Mouse (Mus musculus) CD4-positive helper T cell, adult 2 months (primary cell): ENCODE data around the gene Kcnh6.
A peak's percentile ranks its signal among the peaks of the same experiment; 100 is the strongest.
"Not testable (repeated sequence)": the region's sequence is repeated elsewhere in the genome, so short reads cannot be mapped to it uniquely, and the experiment has no call there.

Experiments used
- DNase-seq: peaks from one replicate; pipeline ENCODE4 v3.0.0-alpha.2; 2012; ENCODE audit warnings: low read depth, missing footprints, low spot score

The Kcnh6 gene

DNA sequence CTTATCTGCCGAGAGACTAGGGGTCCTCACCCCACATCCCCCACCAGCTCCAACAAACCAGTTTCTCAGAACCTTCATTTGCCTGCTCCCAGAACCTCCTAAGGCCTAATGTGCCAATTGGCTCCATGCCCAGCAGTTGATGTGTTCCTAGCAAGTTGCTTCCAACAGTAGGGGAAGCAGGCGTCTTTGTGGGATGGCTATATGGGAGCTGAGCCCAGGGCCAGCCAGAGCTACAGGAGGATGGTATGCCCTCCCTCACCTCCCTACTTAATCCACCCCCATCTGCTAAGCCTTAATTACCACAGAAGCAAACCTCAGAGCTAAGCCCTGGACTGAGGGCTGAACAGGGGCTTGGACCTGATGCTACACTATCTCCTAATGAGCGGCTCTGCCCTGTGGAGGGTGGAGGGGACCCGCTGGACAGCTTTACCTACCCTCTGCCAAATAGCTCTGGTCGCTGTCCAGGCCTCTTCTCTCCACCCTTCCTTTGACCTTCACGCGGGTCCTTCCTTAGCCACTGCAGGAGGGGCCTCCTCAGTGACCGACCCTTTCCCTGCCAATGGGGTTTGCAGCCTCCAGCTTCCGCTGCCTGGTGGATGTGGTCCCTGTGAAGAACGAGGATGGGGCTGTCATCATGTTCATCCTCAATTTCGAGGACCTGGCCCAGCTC, 5.8 kb downstream of the Kcnh6 start:
- DNase-seq: no peak

DNA sequence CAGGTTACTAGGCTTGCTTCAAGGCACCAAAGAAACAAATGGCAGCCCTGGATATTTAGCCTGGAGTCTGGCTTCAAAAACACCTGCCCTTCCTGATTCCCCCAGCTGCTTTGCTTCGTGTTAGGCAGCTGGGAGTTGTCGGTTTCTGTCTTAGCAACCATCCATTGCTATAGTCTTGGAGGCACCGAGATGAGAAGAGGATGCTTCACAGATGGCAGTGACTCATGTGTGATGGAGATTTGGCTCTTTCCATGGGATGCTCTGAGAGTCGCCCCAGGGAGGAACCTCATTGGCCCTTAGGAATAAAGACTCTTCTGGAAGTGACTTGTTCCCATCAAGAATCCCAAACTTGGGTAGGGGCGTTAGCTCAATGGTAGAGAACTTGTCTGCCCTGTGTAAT, 8.5 kb downstream of the Kcnh6 start:
- DNase-seq: no peak

DNA sequence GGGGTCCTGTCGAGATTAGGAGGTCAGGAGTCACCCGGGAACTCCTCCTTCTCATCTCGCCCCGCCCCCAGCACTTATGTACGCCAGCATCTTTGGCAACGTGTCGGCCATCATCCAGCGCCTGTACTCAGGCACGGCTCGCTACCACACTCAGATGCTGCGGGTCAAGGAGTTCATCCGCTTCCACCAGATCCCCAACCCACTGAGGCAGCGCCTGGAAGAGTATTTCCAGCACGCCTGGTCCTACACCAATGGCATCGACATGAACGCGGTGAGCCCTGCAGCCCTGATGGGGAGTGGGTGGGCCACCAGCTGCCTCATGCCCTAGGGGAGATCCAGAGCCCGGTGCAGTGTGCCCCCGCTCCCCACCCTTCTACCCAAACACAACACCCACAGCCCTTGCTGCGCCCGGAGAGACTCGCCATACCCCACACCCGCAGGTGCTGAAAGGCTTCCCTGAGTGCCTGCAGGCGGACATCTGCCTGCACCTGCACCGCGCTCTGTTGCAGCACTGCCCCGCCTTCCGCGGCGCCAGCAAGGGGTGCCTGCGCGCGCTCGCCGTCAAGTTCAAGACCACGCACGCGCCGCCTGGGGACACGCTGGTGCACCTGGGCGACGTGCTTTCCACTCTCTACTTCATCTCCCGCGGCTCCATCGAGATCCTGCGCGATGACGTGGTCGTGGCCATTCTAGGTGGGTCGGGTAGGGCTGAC, 12.3 kb downstream of the Kcnh6 start:
- peak; percentile 39 for DNase-seq

DNA sequence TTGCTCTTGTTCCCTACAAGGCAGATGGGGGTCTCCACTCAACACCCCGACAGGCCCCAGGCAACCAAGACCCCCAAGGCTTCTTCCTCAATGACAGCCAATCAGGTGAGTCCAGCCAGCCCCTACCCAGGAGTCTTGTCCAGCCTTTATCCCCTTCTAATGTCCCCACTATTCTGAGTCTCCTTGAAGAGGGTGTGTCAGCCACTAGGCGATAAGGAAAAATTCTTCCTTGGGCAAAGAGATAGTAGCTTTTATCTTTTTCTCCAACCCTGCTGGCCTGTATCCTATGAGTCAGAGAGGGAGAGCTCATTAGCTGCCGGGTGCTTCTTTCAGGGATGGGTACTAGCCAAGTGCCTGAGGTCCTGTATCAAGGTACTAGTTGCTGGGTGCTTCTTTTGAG, 17.9 kb downstream of the Kcnh6 start:
- no peak for DNase-seq

DNA sequence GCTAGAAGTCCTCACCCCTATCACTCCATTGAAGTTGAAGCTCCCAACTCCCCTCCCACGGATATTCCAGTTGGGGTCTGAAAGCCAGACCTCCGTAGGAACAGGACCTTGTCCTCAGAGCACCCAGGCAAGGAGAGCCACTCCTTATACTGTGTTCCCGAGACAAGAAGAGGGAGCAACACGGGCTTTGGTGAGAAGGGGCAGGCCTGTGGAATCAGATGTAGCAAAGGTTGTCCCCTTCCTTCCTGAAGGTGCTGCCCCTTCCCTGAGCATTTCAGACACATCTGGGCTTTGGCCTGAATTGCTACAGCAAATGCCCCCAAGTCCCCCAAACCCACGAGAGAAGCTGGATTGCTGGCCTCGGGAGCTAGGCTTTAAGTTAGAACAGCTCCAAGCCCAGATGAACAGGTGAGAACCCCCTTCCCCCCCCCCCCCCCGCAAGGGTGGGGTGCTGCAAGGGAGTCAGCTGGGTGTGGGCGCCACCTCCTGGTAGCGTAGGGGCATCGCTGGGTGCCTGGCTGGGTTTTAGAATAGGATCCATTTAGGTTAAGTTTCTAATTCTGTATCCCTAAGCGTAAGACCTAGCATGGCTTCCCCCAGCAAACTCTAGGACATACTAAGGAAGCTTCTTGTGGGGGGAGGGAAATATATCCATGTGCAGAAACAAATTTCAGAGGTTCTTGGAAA, 18.7 kb downstream of the Kcnh6 start:
- peak; percentile 84 for DNase-seq

DNA sequence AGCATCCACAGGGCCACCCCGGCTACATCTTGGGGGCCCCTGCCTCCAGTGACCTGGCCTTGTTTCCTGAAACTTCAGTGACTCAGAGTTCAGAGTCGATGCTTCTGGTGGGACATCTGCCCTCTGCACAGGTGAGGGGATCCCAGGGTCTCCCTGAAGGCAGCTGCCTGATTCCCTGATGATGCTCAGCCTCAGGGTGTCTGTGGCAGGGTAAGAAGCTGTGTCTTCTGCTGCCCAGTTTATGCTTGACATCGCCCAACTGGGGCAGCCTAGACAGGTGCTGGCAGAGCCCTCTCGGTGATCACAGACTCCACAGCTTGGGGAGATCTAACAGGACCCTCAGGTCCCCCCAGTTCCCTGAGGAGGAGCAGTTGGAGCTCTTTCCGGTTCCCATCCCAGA, 19.7 kb downstream of the Kcnh6 start:
- DNase-seq: no peak

DNA sequence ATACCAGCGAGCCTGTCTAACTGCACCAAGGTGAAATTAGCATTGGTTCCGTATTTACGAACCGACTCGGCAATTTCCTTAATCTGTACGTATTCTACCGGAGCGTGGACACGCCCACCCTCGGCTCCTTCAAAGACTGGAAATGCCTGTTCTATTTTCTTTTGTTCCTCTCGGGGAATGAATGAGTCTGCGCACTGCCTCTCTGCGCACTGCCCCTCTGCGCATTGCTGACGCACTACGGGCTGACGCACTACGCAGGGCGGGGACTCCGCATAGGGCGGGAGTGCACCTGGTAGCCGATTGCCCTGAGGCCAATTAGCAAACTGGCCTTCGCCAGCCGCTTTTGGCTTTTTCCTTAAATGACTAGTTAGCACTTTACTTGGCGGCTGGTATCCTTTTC, 24.1 kb downstream of the Kcnh6 start:
- DNase-seq: not testable (repeated sequence)

DNA sequence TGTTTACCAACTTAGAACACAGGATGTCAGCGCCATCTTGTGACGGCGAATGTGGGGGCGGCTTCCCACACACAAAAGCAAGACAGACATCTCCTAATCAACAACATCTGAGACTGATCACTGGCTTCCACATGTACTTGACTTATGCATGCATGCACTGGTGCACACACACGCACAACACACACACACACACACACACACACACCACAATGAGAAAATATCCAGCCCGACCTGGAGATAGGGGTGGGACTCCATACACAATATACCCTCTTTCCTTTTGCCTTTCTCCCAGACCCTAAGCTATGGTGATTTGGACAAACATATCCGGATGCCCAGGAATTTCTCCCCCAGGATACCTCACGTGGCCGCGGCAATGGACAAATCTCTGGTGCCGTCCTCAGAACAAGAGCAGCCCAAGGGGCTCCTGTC, 25.6 kb downstream of the Kcnh6 start:
- peak; percentile 92 for DNase-seq

DNA sequence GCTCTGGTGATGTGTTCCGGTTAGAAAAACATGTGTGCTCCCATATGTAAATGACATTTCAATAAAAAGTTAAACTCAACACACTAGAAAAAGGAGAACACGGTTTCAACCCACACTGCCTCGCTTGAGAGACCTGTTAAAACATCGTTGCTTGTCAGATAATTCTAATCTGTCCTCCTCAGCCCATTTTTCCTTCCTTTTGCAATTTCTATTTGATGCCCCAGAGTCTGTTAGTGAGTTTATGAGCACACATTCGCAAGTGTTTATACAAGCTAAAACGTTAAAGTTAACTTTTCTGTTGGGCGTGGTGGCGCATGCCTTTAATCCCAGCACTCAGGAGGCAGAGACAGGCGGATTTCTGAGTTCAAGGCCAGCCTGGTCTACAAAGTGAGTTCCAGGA, 27.1 kb downstream of the Kcnh6 start:
- DNase-seq: no peak

DNA sequence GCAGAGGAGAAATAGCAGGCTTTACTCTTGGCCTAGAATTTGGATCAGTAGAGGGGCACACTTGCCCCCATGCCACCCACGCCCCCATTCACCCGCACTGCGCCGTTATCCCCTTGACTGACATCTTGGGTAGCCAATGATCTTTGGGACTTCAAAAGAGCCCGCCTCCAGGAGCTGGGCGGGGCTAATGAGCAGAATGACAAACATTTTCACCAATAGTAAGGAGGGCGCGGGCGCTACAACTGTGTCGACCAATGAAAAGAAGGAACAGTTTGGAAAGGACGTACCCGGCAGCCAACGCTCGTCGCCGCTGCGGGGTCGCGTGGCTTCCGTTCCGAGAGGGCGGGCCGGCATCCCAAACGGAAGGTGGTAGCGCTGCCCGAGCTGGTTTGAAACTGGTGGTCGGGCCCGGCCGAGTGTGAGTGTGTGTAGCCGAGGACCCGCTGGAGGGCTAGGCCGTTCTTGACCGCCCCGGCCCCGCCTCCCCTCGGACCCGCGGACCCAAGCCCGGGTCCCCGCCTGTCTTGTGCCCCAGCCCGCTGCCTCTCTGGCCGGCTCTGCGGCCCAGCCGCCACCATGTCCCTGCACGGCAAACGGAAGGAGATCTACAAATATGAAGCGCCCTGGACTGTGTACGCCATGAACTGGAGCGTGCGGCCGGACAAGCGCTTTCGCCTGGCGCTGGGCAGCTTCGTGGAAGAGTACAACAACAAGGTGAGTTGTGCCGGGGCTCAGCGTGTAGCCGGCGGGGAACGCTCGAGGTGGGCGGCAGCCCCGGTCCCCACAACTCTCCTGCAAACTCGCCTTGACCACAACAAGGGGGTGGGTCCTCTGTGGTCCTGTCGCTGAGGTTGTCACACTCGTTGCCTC, 28.9 kb downstream of the Kcnh6 start, which contains the start of gene Dcaf7:
Gene Dcaf7 (plus strand): TSS at position 325 of the 870 bp plus-strand sequence.
- DNase-seq: peak; percentile 97

DNA sequence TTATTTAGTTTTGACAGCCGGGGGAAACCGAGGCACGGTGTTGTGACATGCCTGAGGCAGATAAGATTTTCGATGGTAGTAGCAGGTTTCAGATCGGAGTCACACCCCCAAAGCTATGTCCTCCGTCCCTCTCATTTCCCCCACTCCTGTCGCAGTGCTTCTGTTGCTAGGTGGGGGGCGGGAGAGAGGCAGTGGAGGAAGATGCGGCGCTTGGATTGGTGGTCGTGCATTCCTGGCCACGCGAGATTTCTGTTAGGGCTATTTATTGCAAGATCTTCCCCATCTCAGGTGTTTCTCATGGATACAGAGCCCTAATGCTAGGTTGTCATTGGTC, 29.5 kb downstream of the Kcnh6 start:
- peak; percentile 34 for DNase-seq

DNA sequence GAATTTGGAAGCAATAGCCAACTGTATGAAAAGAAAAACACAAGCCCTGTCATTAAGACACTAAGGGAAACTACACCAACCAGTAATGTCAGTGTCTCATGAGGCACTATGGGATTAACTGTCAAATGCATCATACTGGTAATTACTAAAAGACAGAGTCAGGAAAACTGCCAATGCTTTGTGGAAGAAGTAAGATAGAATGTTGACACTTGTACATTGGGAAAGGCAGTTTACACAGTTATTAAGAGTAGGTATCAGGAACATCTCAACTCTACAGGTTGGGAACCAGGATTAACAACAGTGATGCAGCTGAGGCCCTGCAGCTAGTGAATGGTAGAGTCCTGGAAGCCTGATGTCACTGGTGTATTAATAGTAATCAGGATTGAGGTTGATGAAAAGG, 36.4 kb downstream of the Kcnh6 start:
- DNase-seq: no peak

DNA sequence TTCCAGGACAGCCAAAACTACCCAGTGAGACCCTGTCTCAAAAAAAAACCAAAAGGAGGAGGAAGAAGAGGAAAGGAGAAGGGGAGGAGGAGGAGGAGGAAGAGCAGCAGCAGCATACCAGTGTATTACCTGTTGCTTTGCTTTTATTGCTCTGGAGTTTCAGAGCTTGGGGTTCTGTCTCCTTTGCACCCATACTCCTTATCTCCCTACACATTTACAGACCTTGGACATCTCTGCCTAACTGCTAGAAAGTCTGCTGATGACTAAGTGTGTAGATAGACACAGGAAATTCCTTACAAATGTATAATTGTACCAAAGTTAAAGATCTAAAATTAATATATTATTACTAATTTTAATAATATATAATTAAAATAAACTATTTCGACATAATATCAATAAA, 37.3 kb downstream of the Kcnh6 start:
- DNase-seq: no peak

DNA sequence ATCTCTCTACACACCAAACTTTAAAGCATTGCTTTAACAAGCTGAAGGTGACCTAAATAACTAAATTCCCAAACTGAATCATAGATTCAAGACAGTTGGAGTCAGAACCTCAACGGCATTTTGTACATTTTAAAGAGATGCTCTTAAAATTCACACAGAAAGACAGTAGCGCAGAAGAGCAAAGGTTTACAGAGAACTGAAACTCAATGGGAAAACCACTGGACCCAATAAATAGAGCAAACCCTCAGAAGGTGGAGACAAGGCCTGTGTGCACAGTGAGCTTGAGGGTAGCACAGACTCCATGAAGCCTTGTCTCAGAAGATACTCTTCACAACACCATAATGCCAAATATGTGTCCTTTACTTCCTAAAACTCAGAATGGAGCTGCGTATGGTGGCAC, 37.9 kb downstream of the Kcnh6 start:
- no peak for DNase-seq

DNA sequence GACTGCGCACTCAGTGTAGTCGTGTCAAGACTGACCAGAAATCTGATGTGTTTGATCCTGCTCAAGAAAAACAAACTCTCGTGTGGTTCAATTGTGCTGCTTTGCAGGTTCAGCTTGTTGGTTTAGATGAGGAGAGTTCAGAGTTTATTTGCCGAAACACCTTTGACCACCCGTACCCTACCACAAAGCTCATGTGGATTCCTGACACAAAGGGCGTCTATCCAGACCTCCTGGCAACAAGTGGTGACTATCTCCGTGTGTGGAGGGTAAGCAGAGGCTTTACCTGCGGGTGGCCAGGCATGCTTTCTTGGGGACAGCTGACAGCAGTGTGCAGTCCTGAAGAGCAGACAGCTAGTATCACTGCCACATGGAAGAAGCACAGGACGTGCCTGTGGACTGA, 38.7 kb downstream of the Kcnh6 start:
- DNase-seq: no peak

DNA sequence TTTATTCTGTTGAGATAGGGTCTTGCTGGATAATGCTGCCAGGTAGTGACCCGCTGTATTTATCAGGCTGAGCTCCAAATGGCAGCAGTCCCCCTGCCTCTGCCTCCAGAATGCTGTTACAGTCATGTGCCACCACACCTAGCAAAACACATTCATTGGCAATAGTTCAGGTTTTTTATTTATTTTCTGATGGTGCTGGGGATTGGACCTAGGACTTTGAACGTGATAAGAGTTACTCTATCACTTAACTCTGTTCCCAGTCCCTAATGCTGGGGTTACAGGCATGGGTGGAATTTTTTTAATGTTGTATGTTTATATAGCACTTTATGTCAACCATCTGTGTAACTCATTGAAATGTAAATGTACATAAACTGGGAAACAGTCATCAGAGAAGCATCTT, 46.0 kb downstream of the Kcnh6 start:
- DNase-seq: no peak

DNA sequence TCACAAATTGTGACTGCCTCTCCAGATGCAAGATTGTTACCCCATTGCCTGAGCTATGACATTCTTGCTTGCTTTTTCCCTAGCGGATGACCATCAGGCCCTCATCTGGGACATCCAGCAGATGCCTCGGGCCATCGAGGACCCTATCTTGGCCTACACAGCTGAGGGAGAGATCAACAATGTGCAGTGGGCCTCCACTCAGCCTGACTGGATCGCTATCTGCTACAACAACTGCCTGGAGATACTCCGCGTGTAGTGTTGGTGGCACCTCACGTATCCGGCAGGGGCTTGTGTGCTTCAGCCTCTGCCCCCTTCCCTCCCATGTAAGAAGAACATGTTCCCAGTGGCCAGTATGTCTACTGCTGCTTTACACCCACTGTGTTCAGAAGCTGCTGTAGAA, 46.7 kb downstream of the Kcnh6 start:
- no peak for DNase-seq

DNA sequence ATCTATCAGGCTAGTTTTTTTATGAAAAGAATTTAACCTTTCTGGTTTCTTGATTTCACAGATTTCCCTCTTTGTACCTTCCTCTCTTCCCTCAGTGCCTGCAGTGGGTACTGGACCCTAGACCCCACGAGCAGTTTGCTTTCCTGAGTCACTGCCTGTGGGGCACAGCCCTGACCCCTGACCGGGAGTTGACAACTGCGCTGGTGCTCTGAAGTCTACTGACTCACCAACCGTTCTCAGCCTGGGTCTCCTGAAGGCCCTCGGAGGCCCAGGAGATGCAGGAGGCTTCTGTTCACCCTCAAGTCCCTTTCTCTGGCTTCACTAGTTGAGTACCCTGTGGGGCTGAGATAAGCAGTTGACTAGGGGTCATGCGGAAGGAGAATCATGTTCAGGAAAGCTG, 47.4 kb downstream of the Kcnh6 start:
- no peak for DNase-seq

DNA sequence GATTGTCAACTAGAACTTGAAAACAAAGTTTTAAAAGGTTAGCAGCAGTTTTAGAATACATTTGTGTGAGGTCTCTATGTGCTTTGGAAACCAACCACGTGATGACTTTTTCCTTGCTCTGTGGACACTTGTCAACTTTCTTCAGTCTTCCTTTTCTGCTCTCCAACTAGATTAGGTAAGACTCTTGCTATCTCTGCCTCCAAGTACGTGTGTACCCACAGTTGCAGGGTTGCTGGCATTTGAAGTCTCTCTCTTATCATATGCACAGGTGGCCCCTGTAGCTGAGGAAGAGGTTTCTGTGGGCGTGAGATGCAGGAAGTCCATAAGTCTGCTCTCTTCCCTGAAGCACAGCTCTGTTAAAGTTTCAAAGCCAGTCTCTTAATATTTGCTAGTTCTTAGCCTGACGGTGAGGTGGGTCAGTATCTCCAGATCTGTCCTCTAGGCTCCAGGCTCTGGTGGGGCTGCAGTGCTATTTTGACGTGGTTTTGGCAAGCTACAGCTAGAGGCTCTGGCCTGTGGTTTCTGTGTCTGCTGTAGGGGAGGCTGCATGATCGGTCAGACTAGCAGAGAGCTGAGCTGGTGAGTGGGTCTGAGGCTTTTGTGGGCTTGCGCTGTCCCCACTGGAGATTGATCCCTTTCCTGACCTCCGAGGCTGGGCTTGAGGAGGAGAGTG, 49.0 kb downstream of the Kcnh6 start:
- DNase-seq: peak; percentile 79

DNA sequence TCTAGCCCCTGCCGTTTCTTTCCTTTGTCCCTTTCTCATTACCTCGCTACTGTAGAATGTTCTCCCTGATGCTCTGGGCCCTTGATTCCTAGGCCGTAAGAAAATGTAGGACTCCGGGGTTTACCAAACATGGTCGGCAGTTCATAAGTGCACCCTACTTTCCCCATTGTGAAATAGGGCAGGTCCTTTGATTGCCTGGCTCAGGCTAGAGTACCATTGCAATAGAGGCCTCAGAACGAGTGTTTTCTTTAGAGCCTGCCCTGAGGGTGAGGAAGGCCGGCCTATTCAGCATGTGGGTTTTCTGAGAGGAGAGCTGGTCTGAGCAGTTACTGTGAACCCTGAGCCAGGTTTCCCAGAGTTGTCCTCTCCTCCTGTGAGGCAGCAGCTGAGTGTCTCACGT, 50.1 kb downstream of the Kcnh6 start:
- no peak for DNase-seq

DNA sequence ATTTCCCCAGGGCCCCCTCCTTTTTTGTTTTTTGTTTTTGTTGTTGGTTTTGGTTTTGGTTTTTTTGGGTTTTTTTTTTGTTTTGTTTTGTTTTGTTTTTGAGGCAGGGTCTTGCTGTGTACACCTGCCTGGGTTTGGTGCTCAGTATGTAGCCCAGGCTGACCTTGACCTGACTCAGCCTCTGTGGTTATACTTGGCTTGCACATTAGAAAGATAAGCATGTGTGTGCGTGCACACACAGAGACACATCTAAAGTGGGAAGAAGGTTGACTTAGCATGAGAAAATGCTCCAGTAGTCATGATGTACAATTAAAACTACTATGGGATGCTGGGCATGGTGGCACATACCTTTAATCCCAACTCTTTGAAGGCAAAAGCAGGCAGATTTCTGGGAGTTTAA, 52.6 kb downstream of the Kcnh6 start:
- DNase-seq: no peak
